Mouse (Mus musculus) right cerebral cortex, postnatal 4 days (tissue): ENCODE results near the gene Cdk12.
A peak's percentile ranks its signal among the peaks of the same experiment; 100 is the strongest.

Source experiments
- DNase-seq: peaks from one replicate; pipeline ENCODE4 v3.0.0-alpha.2; 2022

The Cdk12 gene

GRCm38 (mm10) chr11:98260706-98261479, 58.0 kb downstream of the Cdk12 start:
- DNase-seq: no peak

- DNase-seq: peak; percentile 93
Measured at GRCm38 (mm10) chr11:98265039-98265438, 62.2 kb downstream of the Cdk12 start.

DNA sequence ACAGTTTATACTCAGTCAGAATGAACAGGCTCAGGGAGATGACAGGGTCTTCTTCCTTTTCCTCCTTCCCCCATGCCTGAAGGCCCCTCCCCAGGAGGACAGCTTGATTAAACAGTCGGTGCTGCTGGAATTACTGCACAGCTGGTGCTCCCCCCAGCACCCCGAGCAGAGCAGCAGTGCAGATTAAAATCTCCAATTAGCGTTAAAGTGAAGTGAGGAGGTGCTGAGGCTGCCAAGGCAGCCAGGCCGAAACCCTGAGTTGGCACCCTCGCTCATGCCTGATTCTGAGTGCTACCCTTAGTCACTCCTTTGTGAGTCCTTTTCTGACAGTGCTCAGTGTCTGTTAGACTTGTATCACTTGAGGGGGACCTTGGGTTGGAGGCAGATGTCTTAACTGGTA, 63.0 kb downstream of the Cdk12 start:
- no peak for DNase-seq

- DNase-seq: no peak
Measured at GRCm38 (mm10) chr11:98266699-98267402, 64.0 kb downstream of the Cdk12 start.

DNA sequence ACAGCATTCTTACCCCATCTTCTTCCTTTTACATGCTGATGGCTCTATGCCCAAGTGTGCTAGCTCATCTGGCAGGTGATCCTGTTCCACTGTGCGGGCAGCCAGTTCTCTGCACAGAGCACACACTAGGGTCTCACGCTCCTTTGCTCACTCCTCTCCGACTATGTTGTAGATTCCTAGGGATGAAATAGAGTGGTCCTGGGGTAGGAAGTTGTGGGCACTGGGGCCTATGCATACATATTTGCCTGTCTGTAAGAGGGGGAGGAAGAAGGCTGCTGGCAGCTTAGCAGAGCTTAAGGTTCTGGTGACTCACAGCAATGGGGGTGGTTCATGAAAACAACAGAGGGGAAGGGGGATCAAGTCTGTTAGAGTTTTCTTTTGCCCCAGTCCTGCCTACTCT, 67.2 kb downstream of the Cdk12 start:
- no peak for DNase-seq

- DNase-seq: no peak
Measured at GRCm38 (mm10) chr11:98270466-98270865, 67.6 kb downstream of the Cdk12 start.

GRCm38 (mm10) chr11:98283740-98284139, 80.9 kb downstream of the Cdk12 start:
- no peak for DNase-seq

GRCm38 (mm10) chr11:98284230-98284629, 81.4 kb downstream of the Cdk12 start:
- DNase-seq: peak; percentile 64

DNA sequence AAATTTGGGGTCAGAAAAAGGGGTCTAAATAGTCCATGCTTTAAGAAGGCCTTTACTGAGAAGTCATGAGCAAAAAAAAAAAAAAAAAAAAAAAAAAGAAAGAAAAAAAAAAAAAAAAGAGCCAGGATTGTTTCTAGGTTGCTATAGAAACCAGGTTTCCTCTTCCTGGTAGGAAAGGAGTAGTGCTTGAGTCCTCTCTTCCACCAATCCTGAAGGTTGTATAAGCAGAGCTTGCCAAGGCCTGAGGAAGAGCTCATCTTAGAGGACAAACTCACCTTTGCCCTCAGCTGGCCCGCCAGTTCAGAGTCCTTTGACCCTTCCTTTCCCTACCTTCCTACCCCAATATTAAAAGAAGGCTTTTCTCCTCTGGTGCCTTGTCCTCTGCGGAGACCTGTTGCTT, 82.5 kb downstream of the Cdk12 start:
- no peak for DNase-seq

- DNase-seq: peak; percentile 38
Measured at GRCm38 (mm10) chr11:98287531-98287930, 84.7 kb downstream of the Cdk12 start.

DNA sequence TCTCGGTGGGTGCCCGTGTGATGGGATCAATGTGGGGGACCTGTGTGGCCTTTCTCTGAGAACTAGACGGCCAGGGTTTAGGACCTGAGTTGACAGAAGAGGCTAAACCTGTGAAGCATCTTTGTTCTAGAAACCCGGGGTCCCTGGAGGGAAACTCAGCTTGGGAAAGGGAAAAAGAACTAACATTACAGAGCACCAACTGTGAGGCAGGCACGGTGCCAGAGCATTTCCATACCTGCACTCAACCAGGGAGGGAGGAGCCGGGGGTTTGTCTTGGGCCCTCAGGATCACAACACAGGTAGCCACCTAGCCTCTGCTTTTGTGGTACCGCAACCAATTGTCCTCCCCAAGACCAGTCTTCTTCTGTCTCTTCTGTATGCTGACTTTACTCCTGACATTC, 85.1 kb downstream of the Cdk12 start:
- peak; percentile 65 for DNase-seq

DNA sequence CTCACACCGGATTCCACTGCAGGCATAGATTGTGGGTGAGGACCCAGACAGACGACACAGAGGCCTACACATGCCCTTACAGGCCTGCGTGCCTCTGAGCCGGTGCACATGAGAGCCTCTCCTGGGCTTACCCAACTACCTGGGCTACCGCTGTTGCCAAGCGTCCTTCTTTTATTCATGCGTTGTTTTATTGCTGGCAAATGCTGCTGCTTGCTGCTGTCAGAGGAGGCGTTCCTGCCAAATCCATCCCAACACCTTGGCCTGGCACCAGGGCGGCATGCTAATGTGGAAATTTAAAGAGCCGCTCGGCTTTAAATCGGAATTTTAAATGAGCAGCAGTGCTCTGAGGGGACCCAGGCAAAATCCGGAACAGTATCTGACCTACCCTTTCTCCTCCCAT, 87.0 kb downstream of the Cdk12 start:
- peak; percentile 49 for DNase-seq

- DNase-seq: no peak
Measured at GRCm38 (mm10) chr11:98290906-98291305, 88.0 kb downstream of the Cdk12 start.

- no peak for DNase-seq
Measured at GRCm38 (mm10) chr11:98293070-98293469, 90.2 kb downstream of the Cdk12 start.

DNA sequence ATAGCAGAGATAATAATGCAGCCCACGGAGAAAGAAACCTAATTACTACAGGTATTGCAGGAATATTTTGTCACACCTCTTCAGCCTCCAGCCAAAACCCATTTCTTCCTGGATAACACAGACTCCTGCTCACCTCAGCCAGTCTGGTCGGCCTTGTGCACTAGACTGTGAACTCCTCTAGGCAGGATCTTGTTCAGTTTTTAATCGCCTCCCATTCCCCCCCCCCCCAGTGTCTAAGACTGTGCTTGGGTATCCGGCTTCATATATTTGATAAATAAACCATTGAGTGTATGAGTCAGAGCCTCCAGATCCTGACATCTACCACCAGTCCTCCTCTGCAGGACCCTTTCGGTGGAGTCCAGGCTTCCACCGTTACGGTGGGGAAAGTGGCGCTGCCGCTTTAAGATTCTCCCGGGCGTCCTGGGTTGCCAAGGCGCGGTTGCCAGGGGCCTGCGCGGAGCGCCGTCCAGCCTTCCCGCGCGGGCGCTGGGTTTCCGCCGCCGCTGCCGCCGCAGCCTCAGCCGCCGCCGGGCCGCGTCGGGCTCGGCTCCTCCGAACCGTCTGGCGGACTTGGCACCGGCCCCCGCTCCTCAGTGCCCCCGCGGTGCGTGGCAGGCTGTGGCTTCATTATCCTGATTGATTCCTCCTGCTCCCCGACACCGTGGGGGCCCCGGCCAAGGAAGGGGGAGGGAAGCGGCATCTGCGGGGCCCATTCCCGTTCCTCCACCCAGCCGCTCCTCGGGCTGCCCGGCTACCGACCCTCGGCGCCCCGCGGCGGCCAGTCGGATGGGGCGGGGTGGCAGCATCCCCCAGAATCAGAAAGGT, 91.5 kb downstream of the Cdk12 start:
- DNase-seq: peak; percentile 78

DNA sequence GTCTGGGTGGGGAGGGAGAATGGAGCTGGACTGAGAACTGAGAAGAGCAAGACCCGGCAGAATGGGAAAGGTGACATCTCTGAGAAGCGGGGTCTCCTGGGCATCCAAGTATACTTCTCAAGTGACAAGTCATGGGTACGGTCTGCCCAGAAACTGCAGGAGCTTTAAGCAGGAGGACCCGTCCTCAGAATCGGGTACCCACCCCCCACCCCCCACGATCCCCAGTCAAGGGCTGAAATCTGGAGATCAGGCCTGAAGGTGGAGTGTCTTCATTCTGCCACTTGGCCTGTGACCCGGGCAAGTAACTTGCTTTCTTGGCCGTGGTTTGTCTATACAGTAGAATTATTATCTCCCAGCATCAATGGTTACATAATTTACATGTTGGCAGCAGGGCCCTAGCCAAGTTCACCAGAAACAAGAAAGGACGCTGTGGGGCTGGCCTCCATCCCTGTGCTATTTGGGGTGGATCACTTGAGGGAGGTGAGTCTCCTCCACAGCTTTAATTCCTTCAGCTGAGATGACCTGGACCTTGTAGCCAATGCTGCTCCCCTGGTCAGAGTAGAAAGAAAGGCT, 92.2 kb downstream of the Cdk12 start:
- no peak for DNase-seq

DNA sequence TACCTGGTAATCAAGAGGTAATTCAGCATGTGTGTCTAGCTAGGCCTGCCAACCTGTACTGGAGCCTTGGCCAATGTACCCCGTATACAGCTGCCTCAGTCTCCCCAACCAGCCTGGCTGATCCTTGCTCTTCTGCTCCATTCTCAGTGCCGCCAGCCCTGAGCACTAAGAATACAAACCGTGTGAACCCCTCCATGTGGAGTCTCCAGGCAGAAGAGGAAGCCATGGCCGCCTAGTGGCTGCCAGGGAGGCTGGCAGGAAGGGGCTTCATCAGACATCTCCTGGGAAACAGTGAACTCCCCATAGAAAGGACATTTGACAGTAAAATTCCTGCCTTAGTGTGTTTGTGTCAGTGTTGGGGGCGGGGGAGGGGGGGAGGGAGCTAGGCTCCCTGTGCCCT, 93.4 kb downstream of the Cdk12 start:
- DNase-seq: peak; percentile 65

- no peak for DNase-seq
Measured at GRCm38 (mm10) chr11:98296916-98297315, 94.1 kb downstream of the Cdk12 start.

DNA sequence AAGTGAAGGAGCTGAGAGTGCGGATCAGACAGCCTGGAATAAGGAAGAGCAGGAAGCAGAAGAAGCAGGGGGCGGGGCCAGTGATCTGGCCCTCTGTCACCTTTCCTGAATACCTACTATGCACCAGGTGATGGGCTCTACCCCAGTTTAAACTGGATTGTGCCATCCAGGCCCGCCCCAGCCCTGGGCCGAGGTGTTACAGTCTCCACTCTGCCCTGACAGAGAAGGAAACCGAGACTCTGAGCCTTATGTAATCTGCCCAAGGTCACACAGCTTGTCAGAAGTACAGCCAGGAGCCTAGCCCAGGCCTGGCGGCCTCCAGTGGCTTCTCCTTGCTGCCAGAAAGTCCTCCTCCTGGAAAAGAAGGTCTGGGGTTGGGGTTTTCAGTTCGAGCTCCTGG, 94.9 kb downstream of the Cdk12 start:
- no peak for DNase-seq

DNA sequence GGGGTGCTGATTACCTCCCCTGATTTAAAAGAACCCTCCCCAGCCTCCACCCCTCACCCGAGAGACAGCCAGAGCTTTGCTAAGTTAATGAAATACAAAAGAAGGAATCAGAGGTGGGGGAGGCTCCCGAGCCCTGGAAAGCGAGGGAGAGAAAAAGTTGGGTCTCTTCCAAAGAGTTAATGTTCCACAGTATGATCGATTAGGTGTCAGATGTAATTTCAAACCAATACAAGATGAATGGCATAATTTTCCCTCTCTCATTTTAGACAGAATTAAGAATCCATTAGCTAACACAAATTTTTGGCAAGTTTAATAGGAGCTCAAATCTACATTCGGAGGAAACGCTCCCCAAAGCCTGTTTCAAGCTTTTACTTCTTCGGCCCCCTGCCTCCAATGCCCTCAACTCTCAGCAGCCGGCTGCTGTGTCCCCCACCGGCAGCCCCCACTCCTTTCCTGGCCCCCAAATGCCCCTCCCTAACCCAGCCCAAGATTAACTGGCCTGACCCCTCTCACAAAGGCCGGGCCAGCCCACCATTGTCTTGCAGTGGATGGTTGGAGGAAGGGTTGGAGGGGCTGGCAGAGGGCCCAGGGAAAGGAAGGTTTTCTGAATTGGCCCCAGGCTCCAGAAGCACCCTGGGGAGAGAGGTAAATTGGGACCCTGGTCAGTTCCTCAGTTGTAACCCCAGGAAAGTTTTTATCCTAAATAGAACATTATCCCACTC, 95.8 kb downstream of the Cdk12 start:
- no peak for DNase-seq

- peak; percentile 37 for DNase-seq
Measured at GRCm38 (mm10) chr11:98313790-98314323, 111.0 kb downstream of the Cdk12 start.

GRCm38 (mm10) chr11:98317479-98317878, 114.6 kb downstream of the Cdk12 start:
- no peak for DNase-seq
